ENCODE assay signal across 9 mouse cellular contexts in the genomic region with DNA sequence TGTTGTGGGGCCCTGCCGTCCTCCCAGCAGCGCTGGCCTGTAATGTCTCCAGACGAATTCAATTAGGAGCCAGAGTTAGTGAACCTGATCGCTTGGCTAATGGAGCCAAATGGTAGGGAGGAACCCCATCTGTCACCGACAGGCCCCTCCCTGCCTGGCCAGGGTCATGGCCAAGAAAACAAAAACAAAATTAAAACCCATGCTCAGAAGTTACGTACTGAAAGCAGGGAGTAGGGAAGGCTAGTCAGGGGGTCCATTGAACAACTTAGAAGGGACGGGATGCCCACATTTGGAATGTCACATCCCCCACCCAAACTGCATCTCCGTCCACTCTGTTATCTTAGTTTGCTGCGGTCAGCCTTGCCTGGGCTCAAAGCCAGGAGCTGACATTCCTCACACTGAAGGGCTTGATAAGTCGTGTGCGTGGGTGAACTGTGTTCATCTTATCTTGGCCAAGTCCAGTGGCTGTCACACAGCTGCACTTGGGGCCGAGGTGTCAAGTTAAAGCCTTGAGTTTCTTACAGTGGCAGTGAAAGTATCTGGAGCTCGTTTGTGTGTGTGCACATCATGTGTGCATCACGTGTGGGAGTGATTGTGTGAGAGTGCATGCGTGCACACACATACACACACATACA. TPM values are rescaled to one million over a fixed set of nuclear protein-coding genes. Genes with fewer than 3 reads are reported as not detected.
DNase-seq lines count a peak whose midpoint lies in the region; ATAC-seq and TF ChIP-seq lines count a peak whose summit lies in the region.
"Had no signal": no experiment of that assay in that cellular context is flagged by ENCODE, and none has a peak within 500 bp of the region (broad histone marks: within the 10 kb centered on the region; RNA-seq: fewer than 3 reads in every experiment).

No protein-coding gene starts in this region.

- H3K9me3 ChIP-seq in intestine, embryonic 15.5 days, result no peaks in the 10 kb centered on the region
- no peaks in the 10 kb centered on the region for H3K9me3 ChIP-seq in intestine, postnatal 0 days (ENCODE audit: control insufficient read depth)
- H3K9me3 ChIP-seq in heart, embryonic 10.5 days, result no peaks in the 10 kb centered on the region
- no peaks in the 10 kb centered on the region for H3K9me3 ChIP-seq in kidney, postnatal 0 days (replicated peaks; ENCODE audit: low read length)

- DNase-seq in cerebellum, adult 8-10 months, result peak; percentile 8
- peak; percentile 93 for DNase-seq in heart, embryonic 10.5 days (ENCODE audit: low spot score)
- peak; percentile 77 for DNase-seq in kidney, postnatal 0 days (ENCODE audit: low spot score)
- DNase-seq in spleen, postnatal 10 days (ENCODE audit: low spot score in 2 of 2), result no peak
- no peak for DNase-seq in right cerebral cortex, postnatal 25 days
- DNase-seq in natural killer cell, adult 2 months (ENCODE audit: low spot score in 2 of 2), result no peak

- 0 out of 2 replicates have a peak, but pooled peaks cover 2% of the 10 kb centered on the region for H3K4me1 ChIP-seq in intestine, embryonic 15.5 days (replicated peaks)
- H3K4me1 ChIP-seq in intestine, postnatal 0 days (replicated peaks; ENCODE audit: control insufficient read depth, insufficient read depth, low read length), result no peaks in the 10 kb centered on the region
- H3K4me1 ChIP-seq in heart, embryonic 10.5 days, result peaks cover 53% of the 10 kb centered on the region
- 0 out of 2 replicates have a peak, but pooled peaks cover 8% of the 10 kb centered on the region for H3K4me1 ChIP-seq in kidney, postnatal 0 days (replicated peaks; ENCODE audit: insufficient read depth, low read length)

- TF ChIP-seq CTCF in intestine, postnatal 0 days (IDR thresholded peaks at IDR 0.05; ENCODE audit: low read depth), result no peak
- no peak for TF ChIP-seq CTCF in kidney, postnatal 0 days (IDR thresholded peaks at IDR 0.05; ENCODE audit: low read depth)

- no peak overlapping the region for H3K4me2 ChIP-seq in intestine, embryonic 15.5 days (replicated peaks)
- no peak overlapping the region for H3K4me2 ChIP-seq in intestine, postnatal 0 days (replicated peaks; ENCODE audit: low read depth)
- peak overlapping the region; percentile 18; the same call in 1 of the 2 replicates for H3K4me2 ChIP-seq in kidney, postnatal 0 days (ENCODE audit: low read length)

- 0 out of 2 replicates have a peak, but pooled peaks have one; percentile 23 for ATAC-seq in intestine, embryonic 15.5 days
- ATAC-seq in intestine, postnatal 0 days, result no peak
- peak; percentile 52 for ATAC-seq in kidney, postnatal 0 days (replicated peaks; ENCODE audit: low FRiP score, low read depth)

- H3K27ac ChIP-seq in intestine, embryonic 15.5 days, result no peak overlapping the region
- no peak overlapping the region for H3K27ac ChIP-seq in intestine, postnatal 0 days (ENCODE audit: low read depth, low read length)
- peak overlapping the region; percentile 80 for H3K27ac ChIP-seq in heart, embryonic 10.5 days
- H3K27ac ChIP-seq in kidney, postnatal 0 days, result no peak overlapping the region

- no peaks in the 10 kb centered on the region for H3K27me3 ChIP-seq in intestine, embryonic 15.5 days (replicated peaks)
- H3K27me3 ChIP-seq in intestine, postnatal 0 days (replicated peaks; ENCODE audit: control insufficient read depth, insufficient read depth, low read length), result no peaks in the 10 kb centered on the region; the same call in 1 of the 2 replicates
- peaks cover 28% of the 10 kb centered on the region; the same call in 1 of the 2 replicates for H3K27me3 ChIP-seq in heart, embryonic 10.5 days (ENCODE audit: insufficient read depth, poor library complexity, severe bottlenecking)
- H3K27me3 ChIP-seq in kidney, postnatal 0 days (ENCODE audit: insufficient read depth, low read length), result peaks cover 34% of the 10 kb centered on the region

- no peaks in the 10 kb centered on the region for H3K36me3 ChIP-seq in intestine, embryonic 15.5 days
- no peaks in the 10 kb centered on the region for H3K36me3 ChIP-seq in intestine, postnatal 0 days (ENCODE audit: control insufficient read depth, insufficient read depth)
- H3K36me3 ChIP-seq in heart, embryonic 10.5 days, result no peaks in the 10 kb centered on the region
- no peaks in the 10 kb centered on the region for H3K36me3 ChIP-seq in kidney, postnatal 0 days (ENCODE audit: insufficient read depth, low read length)

- WGBS in intestine, embryonic 15.5 days, result 41% methylated on average over 15 of the region's 15 CpGs
- 38% methylated on average over 15 of the region's 15 CpGs for WGBS in intestine, postnatal 0 days
- WGBS in heart, embryonic 10.5 days, result 14% methylated on average over 15 of the region's 15 CpGs
- WGBS in kidney, postnatal 0 days, result 5% methylated on average over 15 of the region's 15 CpGs

- H3K4me3 ChIP-seq in intestine, embryonic 15.5 days (replicated peaks), result no peak overlapping the region
- no peak overlapping the region for H3K4me3 ChIP-seq in intestine, postnatal 0 days (ENCODE audit: low read depth, low read length)
- peak overlapping the region; percentile 23; the same call in 1 of the 2 replicates for H3K4me3 ChIP-seq in heart, embryonic 10.5 days
- no peak overlapping the region for H3K4me3 ChIP-seq in kidney, postnatal 0 days (replicated peaks; ENCODE audit: low read depth, low read length)
- H3K4me3 ChIP-seq: erythroblast, embryonic 14.5 days had no signal

- no peak overlapping the region for H3K9ac ChIP-seq in intestine, embryonic 15.5 days
- no peak overlapping the region for H3K9ac ChIP-seq in intestine, postnatal 0 days (ENCODE audit: low read depth, low read length)
- H3K9ac ChIP-seq in kidney, postnatal 0 days (ENCODE audit: low read depth, low read length), result no peak overlapping the region

RNA-seq across cellular contexts. Expression of gene Scn5a, which starts 53.2 kb away (rescaled TPM):
- polyA plus RNA-seq in intestine, embryonic 15.5 days (2015; fragmentation: Nextera tagmentation; extraction: Ambion mirVana), result 0.45 TPM in 2 replicates
- 0.30 and 0.34 TPM in 2 replicates for polyA plus RNA-seq in intestine, postnatal 0 days (2015; fragmentation: Nextera tagmentation; extraction: Ambion mirVana)
- 8.2 and 18.0 TPM in 2 replicates for polyA plus RNA-seq in heart, embryonic 10.5 days (2016; fragmentation: Nextera tagmentation; extraction: Ambion mirVana)
- polyA plus RNA-seq in kidney, postnatal 0 days (2015; fragmentation: Nextera tagmentation; extraction: Ambion mirVana), result 0.12 and 0.18 TPM in 2 replicates
- polyA plus RNA-seq: erythroblast, embryonic 14.5 days had no signal

Comparison
In these comparisons a context has a peak if more than half of its experiments do, and no peak if none do; other contexts are left out.
1. DNase-seq: peak in cerebellum, adult 8-10 months (single experiment), heart, embryonic 10.5 days (single experiment) and kidney, postnatal 0 days (single experiment); none in spleen, postnatal 10 days (0 of 2), right cerebral cortex, postnatal 25 days (single experiment) and natural killer cell, adult 2 months (0 of 2).